Mouse (Mus musculus): ENCODE measurements around the gene Pspn. TPM values are rescaled to one million over a fixed set of nuclear protein-coding genes. Genes with fewer than 3 reads are reported as not detected.

Pspn gene
- polyA plus RNA-seq, 1 experiment, result not detected

DNA sequence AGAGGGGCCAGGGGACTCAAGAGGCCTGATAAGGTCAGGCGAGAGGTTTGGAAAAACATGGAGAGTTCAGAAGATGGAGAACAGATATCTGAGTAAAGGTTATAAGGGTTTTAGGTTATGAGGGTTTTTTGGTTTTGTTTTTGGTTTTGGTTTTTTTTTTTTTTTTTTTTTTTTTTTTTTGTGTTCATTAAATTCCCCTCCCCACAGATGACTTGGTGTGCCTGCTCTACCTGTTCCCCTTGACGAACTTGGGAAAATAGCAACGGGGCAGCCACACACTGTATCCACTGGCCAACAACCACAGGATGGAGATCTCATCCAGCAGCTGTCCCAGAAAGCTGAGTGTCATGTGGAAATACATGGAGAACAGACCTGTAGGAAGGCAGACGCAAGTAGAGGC, 41.2 kb downstream of the Pspn start:
- Histone ChIP-seq H3K4me1 (ENCODE audit: control insufficient read depth, insufficient read depth, insufficient read length) (0 out of 2 replicates have a peak, but pooled peaks cover 3% of the 10 kb centered on the region), H3K36me3 (ENCODE audit: control insufficient read depth, insufficient read depth, low read length) (no peaks in the 10 kb centered on the region), H3K27me3 (ENCODE audit: control insufficient read depth, insufficient read depth, low read length) (no peaks in the 10 kb centered on the region), H3K4me3 (ENCODE audit: extremely low read depth, insufficient read depth, insufficient read length) (no peak overlapping the region), H3K27ac (ENCODE audit: insufficient read depth, low read length) (no peak overlapping the region)
- no peak for DNase-seq (ENCODE audit: low read depth in 1 of 2, low spot score in 2 of 2)
- 90% methylated on average over 4 of the region's 4 CpGs for WGBS
- TF ChIP-seq POLR2A (IDR thresholded peaks at IDR 0.05; ENCODE audit: low read depth, low read length), result no peak
- no peak for TF ChIP-seq CTCF (IDR thresholded peaks at IDR 0.05; ENCODE audit: extremely low read depth, insufficient read depth, insufficient read length, insufficient replicate concordance)

- TF ChIP-seq CTCF (IDR thresholded peaks at IDR 0.05; ENCODE audit: extremely low read depth, insufficient read depth, insufficient read length, insufficient replicate concordance), result no peak
- TF ChIP-seq POLR2A (IDR thresholded peaks at IDR 0.05; ENCODE audit: low read depth, low read length), result no peak
- Histone ChIP-seq H3K36me3 (ENCODE audit: control insufficient read depth, insufficient read depth, low read length) (no peaks in the 10 kb centered on the region), H3K27ac (ENCODE audit: insufficient read depth, low read length) (peak overlapping the region; percentile 33; the same call in 1 of the 2 replicates), H3K4me1 (ENCODE audit: control insufficient read depth, insufficient read depth, insufficient read length) (0 out of 2 replicates have a peak, but pooled peaks cover 3% of the 10 kb centered on the region), H3K27me3 (ENCODE audit: control insufficient read depth, insufficient read depth, low read length) (no peaks in the 10 kb centered on the region), H3K4me3 (ENCODE audit: extremely low read depth, insufficient read depth, insufficient read length) (no peak overlapping the region)
- peak; percentile 66 to 74 for DNase-seq (ENCODE audit: low read depth in 1 of 2, low spot score in 2 of 2)
- 8% methylated on average over 11 of the region's 11 CpGs for WGBS
Measured at GRCm38 (mm10) chr17:56957763-56958429, 41.9 kb downstream of the Pspn start.

GRCm38 (mm10) chr17:56954871-56955270, 44.9 kb downstream of the Pspn start:
- Histone ChIP-seq H3K4me1 (ENCODE audit: control insufficient read depth, insufficient read depth, insufficient read length) (0 out of 2 replicates have a peak, but pooled peaks cover 3% of the 10 kb centered on the region), H3K27me3 (ENCODE audit: control insufficient read depth, insufficient read depth, low read length) (no peaks in the 10 kb centered on the region), H3K36me3 (ENCODE audit: control insufficient read depth, insufficient read depth, low read length) (no peaks in the 10 kb centered on the region), H3K4me3 (ENCODE audit: extremely low read depth, insufficient read depth, insufficient read length) (no peak overlapping the region), H3K27ac (ENCODE audit: insufficient read depth, low read length) (no peak overlapping the region)
- DNase-seq (ENCODE audit: low read depth in 1 of 2, low spot score in 2 of 2), result no peak
- no peak for TF ChIP-seq CTCF (IDR thresholded peaks at IDR 0.05; ENCODE audit: extremely low read depth, insufficient read depth, insufficient read length, insufficient replicate concordance)
- TF ChIP-seq POLR2A (IDR thresholded peaks at IDR 0.05; ENCODE audit: low read depth, low read length), result no peak
- 73% methylated on average over 7 of the region's 7 CpGs for WGBS

- no peak for DNase-seq (ENCODE audit: low read depth in 1 of 2, low spot score in 2 of 2)
- Histone ChIP-seq H3K36me3 (ENCODE audit: control insufficient read depth, insufficient read depth, low read length) (no peaks in the 10 kb centered on the region), H3K27ac (ENCODE audit: insufficient read depth, low read length) (no peak overlapping the region), H3K27me3 (ENCODE audit: control insufficient read depth, insufficient read depth, low read length) (no peaks in the 10 kb centered on the region), H3K4me3 (ENCODE audit: extremely low read depth, insufficient read depth, insufficient read length) (no peak overlapping the region), H3K4me1 (ENCODE audit: control insufficient read depth, insufficient read depth, insufficient read length) (no peaks in the 10 kb centered on the region)
- 92% methylated on average over 1 of the region's 1 CpGs for WGBS
- no peak for TF ChIP-seq CTCF (IDR thresholded peaks at IDR 0.05; ENCODE audit: extremely low read depth, insufficient read depth, insufficient read length, insufficient replicate concordance)
- TF ChIP-seq POLR2A (IDR thresholded peaks at IDR 0.05; ENCODE audit: low read depth, low read length), result no peak
Measured at GRCm38 (mm10) chr17:56952639-56953038, 47.2 kb downstream of the Pspn start.

DNA sequence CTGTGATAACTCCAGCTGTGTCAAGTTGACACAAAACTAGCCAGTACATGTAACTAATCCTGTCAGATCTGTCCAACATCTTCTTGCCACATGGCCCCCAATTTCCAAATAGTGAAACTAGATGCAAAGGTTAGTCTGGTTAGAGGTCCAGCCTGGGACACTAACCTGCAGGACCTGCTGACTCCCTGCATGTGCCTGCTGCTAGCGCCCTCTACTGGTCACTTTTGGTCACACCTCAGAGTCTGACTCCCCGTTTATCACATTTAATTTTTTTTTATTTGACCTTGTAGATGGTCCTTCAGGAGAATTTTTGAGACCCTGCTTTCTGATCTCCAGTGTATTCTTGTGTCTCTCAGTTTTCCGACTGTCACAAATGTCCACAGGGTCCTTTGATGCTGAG, 48.9 kb downstream of the Pspn start:
- no peaks in the 10 kb centered on the region for H3K4me1 ChIP-seq (ENCODE audit: control insufficient read depth, insufficient read depth, insufficient read length)
- H3K27me3 ChIP-seq (ENCODE audit: control insufficient read depth, insufficient read depth, low read length), result no peaks in the 10 kb centered on the region
- TF ChIP-seq CTCF (IDR thresholded peaks at IDR 0.05; ENCODE audit: extremely low read depth, insufficient read depth, insufficient read length, insufficient replicate concordance) (peak; percentile 85; the same call in 1 of the 2 replicates), POLR2A (IDR thresholded peaks at IDR 0.05; ENCODE audit: low read depth, low read length) (no peak)
- no peak overlapping the region for H3K4me3 ChIP-seq (ENCODE audit: extremely low read depth, insufficient read depth, insufficient read length)
- no peaks in the 10 kb centered on the region for H3K36me3 ChIP-seq (ENCODE audit: control insufficient read depth, insufficient read depth, low read length)
- H3K27ac ChIP-seq (ENCODE audit: insufficient read depth, low read length), result no peak overlapping the region
- 38% methylated on average over 3 of the region's 3 CpGs for WGBS
- DNase-seq (ENCODE audit: low read depth in 1 of 2, low spot score in 2 of 2), result peak; percentile 44 to 64

Other genes with a start within 250 kb of the Pspn start
- 1.3 and 2.4 TPM in 2 replicates for gene Nrtn, start 242.5 kb downstream of the Pspn start, polyA plus RNA-seq (2012; rRNA removed)
- gene Dus3l, start 235.3 kb downstream of the Pspn start, polyA plus RNA-seq (2012; rRNA removed), result 98.4 and 128 TPM in 2 replicates
- 3.3 and 4.7 TPM in 2 replicates for gene Prr22, start 229.8 kb downstream of the Pspn start, polyA plus RNA-seq (2012; rRNA removed)
- 13.6 and 16.5 TPM in 2 replicates for gene Rfx2, start 169.0 kb downstream of the Pspn start, polyA plus RNA-seq (2012; rRNA removed)
- not detected in 2 replicates for gene Acsbg2, start 125.6 kb downstream of the Pspn start, polyA plus RNA-seq (2012; rRNA removed)
- gene 1700061G19Rik, start 124.5 kb downstream of the Pspn start, polyA plus RNA-seq (2012; rRNA removed), result 0.09 and 0.21 TPM in 2 replicates
- 36.2 and 46.1 TPM in 2 replicates for gene Mllt1, start 64.6 kb downstream of the Pspn start, polyA plus RNA-seq (2012; rRNA removed)
- not detected in 2 replicates for gene Acer1, start 17.9 kb downstream of the Pspn start, polyA plus RNA-seq (2012; rRNA removed)
- 66.7 and 103 TPM in 2 replicates for gene Clpp, start 9.7 kb downstream of the Pspn start, polyA plus RNA-seq (2012; rRNA removed)
- 20.3 and 22.3 TPM in 2 replicates for gene Alkbh7, start 2.7 kb downstream of the Pspn start, polyA plus RNA-seq (2012; rRNA removed)
- 18.5 and 26.8 TPM in 2 replicates for gene Gtf2f1, start 11.3 kb upstream of the Pspn start, polyA plus RNA-seq (2012; rRNA removed)
- gene Gm17949, start 11.5 kb upstream of the Pspn start, polyA plus RNA-seq (2012; rRNA removed), result 0.07 and 0.12 TPM in 2 replicates
- gene Khsrp, start 31.5 kb upstream of the Pspn start, polyA plus RNA-seq (2012; rRNA removed), result 82.8 and 119 TPM in 2 replicates
- gene Slc25a41, start 41.6 kb upstream of the Pspn start, polyA plus RNA-seq (2012; rRNA removed), result not detected in 2 replicates
- 6.3 and 6.8 TPM in 2 replicates for gene Crb3, start 59.1 kb upstream of the Pspn start, polyA plus RNA-seq (2012; rRNA removed)
- 10.7 and 13.1 TPM in 2 replicates for gene Slc25a23, start 59.8 kb upstream of the Pspn start, polyA plus RNA-seq (2012; rRNA removed)
- 94.1 and 116 TPM in 2 replicates for gene Dennd1c, start 78.5 kb upstream of the Pspn start, polyA plus RNA-seq (2012; rRNA removed)
- gene Tubb4a, start 87.8 kb upstream of the Pspn start, polyA plus RNA-seq (2012; rRNA removed), result 1.6 and 1.7 TPM in 2 replicates
- 2.7 and 3.4 TPM in 2 replicates for gene Tnfsf9, start 105.3 kb upstream of the Pspn start, polyA plus RNA-seq (2012; rRNA removed)
- 0.36 and 0.55 TPM in 2 replicates for gene Cd70, start 149.8 kb upstream of the Pspn start, polyA plus RNA-seq (2012; rRNA removed)
- 6.1 and 7.9 TPM in 2 replicates for gene Tnfsf14, start 194.2 kb upstream of the Pspn start, polyA plus RNA-seq (2012; rRNA removed)
- 160 and 170 TPM in 2 replicates for gene C3, start 228.1 kb upstream of the Pspn start, polyA plus RNA-seq (2012; rRNA removed)
- 38.5 and 39.0 TPM in 2 replicates for gene Gpr108, start 248.4 kb upstream of the Pspn start, polyA plus RNA-seq (2012; rRNA removed)
- gene Trip10, start 249.4 kb upstream of the Pspn start, polyA plus RNA-seq (2012; rRNA removed), result 9.8 and 10.5 TPM in 2 replicates

All from spleen, adult 2 months (tissue).